Mouse (Mus musculus) midbrain, embryonic 10.5 days (tissue): Measurements from ENCODE around the gene Gbf1. TPM values are rescaled to one million over a fixed set of nuclear protein-coding genes. Genes with fewer than 3 reads are reported as not detected.

Experiments
- DNase-seq: peaks from one replicate; pipeline ENCODE4 v3.0.0-alpha.2; 2017; ENCODE audit warnings: low spot score
- H3K27ac ChIP-seq: fragments of 300-500 bp; sonication (generic); replicated peaks from 2 replicates; pipeline ENCODE4 v1.5.1; 2016; ENCODE audit warnings: mild to moderate bottlenecking
- H3K27me3 ChIP-seq: fragments of 300-500 bp; sonication (generic); 2 replicates; pipeline ENCODE4 v1.6.1; 2016; ENCODE audit warnings: low read depth, mild to moderate bottlenecking; ENCODE audit not compliant: poor library complexity, severe bottlenecking
- H3K36me3 ChIP-seq: fragments of 300-500 bp; sonication (generic); 2 replicates; pipeline ENCODE4 v1.6.1; 2016; ENCODE audit warnings: mild to moderate bottlenecking, moderate library complexity
- H3K4me1 ChIP-seq: fragments of 300-500 bp; sonication (generic); 2 replicates; pipeline ENCODE4 v1.6.1; 2016
- H3K4me3 ChIP-seq: fragments of 300-500 bp; sonication (generic); 2 replicates; pipeline ENCODE4 v1.5.1; 2016; ENCODE audit warnings: mild to moderate bottlenecking, moderate library complexity
- H3K9me3 ChIP-seq: fragments of 300-500 bp; sonication (generic); replicated peaks from 2 replicates; pipeline ENCODE4 v1.6.1; 2016; ENCODE audit warnings: mild to moderate bottlenecking
- WGBS: fragments of 180-500 bp; shearing (Covaris S2); methylation state at CpG from one replicate; pipeline ENCODE4 v1.1.7; 2016; 5-methylcytosine and 5-hydroxymethylcytosine counted together
- polyA plus RNA-seq: library from polyadenylated mRNA; unstranded; fragments of >200 nt; fragmentation: Nextera tagmentation; extraction: Ambion mirVana; gene quantifications from 2 replicates; pipeline ENCODE4 v1.2.1, GENCODE M21; 2016

The Gbf1 gene
- polyA plus RNA-seq, 1 experiment from 2014 or later: 43.8 TPM

DNA sequence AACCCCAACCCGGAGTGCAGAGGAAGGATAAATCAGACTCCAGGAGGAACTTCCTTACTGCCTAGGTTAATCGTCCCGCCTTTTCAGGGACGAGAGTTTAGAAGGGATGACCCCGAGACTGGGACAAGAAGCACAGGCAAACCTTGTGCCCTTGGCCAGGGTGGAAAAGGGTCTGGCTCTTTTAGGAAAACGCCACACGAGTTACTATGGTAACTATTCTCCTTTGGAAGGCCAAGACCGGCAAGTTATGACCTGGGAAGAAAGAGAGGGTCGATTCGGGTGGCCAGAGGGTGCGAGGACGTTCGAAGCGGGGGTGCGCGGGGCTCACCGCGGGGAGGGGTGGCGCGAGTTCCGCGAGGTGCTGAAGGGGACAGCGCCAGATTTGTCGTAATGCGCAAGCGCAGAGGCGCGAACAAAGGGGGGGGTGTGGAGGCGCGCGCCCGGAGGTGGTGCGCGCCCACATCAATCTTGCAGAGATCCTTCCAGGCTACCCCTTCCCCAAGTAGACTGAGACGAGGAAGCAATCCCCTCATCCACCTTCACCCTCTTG, 174.5 kb downstream of the Gbf1 start, which contains the start of gene Psd:
Gene Psd, minus strand, starts transcription at position 401 of the 550 bp plus-strand sequence.
- WGBS: under 1% methylated on average over 35 of the region's 35 CpGs

DNA sequence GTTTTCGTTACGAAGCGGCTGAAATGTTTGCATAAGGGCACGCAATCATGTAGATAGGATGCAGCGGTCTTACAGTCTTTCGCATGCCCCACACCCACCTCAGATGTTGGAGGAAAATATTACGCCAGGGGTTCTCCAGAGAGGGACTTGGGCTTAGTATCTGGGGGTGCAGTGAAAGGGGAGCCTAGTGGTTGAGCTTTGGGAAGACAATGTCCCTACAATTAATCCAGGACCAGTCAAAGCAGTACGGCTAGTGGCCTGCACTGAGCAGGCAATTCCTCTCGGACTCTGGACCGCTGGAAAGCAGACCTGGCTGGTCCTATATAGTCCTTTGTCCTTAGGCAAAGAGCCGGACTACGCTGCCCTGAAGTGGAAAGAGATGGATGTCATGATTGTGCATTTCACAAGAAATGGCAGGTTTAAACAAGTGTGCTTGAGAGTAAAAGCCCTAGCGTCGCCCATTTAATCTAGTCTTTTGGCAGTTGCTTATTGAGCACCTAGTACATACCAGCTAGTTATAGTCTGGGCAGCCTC, 175.3 kb downstream of the Gbf1 start:
- DNase-seq: no peak
- peaks cover 71% of the 10 kb centered on the region for H3K27me3 ChIP-seq
- 33% methylated on average over 14 of the region's 14 CpGs for WGBS
- H3K9me3 ChIP-seq: no peaks in the 10 kb centered on the region
- H3K36me3 ChIP-seq: peaks cover 26% of the 10 kb centered on the region
- peaks cover 72% of the 10 kb centered on the region for H3K4me1 ChIP-seq
- peak overlapping the region; percentile 89 for H3K4me3 ChIP-seq
- H3K27ac ChIP-seq: peak overlapping the region; percentile 88

More for the DNA sequence above, 174.5 kb downstream of the Gbf1 start, which contains the start of gene Psd:
- Histone ChIP-seq H3K9me3 (no peaks in the 10 kb centered on the region), H3K4me1 (peaks cover 72% of the 10 kb centered on the region), H3K4me3 (peak within 1 kb of the TSS; percentile 89), H3K27me3 (peaks cover 79% of the 10 kb centered on the region), H3K36me3 (peaks cover 18% of the 10 kb centered on the region), H3K27ac (peak within 1 kb of the TSS; percentile 88)
- DNase-seq: peak; percentile 78

DNA sequence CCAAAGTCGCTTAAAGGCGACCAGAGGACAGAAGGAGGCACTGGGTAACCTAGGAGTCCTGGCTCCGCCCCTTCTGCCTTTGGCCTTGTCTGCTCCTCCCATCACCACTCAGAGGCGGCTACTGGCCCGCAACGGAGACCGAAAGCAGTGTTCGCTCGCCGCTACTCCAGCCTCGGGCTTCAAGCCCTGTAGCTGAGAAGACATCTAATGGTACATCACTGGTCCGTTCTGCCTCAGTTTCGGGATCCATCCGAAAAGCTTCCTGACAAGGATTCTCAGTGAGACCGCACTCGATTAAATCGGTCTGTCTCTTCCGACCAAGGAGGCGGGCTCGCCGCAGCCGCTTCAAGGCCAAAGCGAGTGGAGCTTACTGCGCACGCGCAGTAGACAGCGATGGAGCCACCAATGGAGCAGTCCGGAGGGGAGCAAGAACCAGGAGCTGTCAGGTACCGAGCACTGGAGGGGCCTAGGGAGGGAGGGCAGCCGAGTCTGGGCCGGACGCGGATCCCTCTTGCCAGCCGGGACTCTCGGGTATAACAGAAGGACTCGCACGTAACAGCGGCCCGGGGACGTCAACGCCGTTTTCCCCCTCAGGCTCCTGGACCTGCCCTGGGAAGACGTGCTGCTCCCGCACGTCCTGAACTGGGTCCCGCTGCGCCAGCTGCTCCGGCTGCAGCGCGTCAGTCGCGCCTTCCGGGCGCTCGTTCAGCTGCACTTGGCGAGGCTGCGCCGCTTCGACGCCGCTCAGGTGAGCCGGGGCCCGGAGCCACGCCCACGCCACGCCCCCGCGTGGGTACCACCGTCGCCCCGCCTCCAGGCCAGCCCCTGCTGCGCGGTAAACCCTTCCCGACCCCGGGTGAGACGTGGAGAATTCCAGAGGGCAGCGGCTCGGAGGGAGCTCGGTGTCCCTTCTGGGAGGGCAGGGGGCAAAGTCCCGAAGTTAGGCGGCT, 176.0 kb downstream of the Gbf1 start, which contains the start of gene Fbxl15:
Gene Fbxl15, plus strand, starts transcription at position 104 of the 950 bp plus-strand sequence.
- Histone ChIP-seq H3K27me3 (peaks cover 63% of the 10 kb centered on the region), H3K27ac (peak within 1 kb of the TSS; percentile 88), H3K36me3 (peaks cover 28% of the 10 kb centered on the region), H3K4me1 (peaks cover 72% of the 10 kb centered on the region), H3K9me3 (no peaks in the 10 kb centered on the region), H3K4me3 (peak within 1 kb of the TSS; percentile 89)
- DNase-seq: peak; percentile 97
- WGBS: under 1% methylated on average over 81 of the region's 81 CpGs

DNA sequence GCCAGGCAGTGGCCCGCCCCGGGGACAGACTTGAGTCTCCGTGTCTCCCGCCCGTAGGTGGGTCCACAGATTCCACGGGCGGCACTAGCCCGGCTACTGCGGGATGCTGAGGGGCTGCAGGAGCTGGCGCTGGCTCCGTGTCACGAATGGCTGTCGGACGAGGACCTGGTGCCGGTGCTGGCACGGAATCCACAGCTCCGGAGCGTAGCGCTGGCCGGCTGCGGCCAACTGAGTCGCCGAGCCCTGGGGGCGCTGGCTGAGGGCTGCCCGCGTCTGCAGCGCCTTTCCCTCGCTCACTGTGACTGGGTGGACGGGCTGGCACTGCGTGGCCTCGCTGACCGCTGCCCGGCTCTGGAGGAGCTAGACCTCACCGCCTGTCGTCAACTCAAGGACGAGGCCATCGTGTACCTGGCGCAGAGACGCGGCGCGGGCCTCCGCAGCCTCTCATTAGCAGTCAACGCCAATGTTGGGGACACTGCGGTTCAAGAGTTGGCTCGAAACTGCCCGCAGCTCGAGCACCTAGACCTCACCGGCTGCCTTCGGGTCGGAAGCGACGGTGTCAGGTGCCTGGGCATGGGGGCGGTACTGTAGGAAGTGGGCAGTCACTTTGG, 176.8 kb downstream of the Gbf1 start:
- Histone ChIP-seq H3K4me3 (peak overlapping the region; percentile 89), H3K27ac (peak overlapping the region; percentile 88), H3K36me3 (peaks cover 28% of the 10 kb centered on the region), H3K27me3 (peaks cover 56% of the 10 kb centered on the region), H3K9me3 (no peaks in the 10 kb centered on the region), H3K4me1 (peaks cover 79% of the 10 kb centered on the region)
- WGBS: 2% methylated on average over 54 of the region's 54 CpGs
- DNase-seq: peak; percentile 52

DNA sequence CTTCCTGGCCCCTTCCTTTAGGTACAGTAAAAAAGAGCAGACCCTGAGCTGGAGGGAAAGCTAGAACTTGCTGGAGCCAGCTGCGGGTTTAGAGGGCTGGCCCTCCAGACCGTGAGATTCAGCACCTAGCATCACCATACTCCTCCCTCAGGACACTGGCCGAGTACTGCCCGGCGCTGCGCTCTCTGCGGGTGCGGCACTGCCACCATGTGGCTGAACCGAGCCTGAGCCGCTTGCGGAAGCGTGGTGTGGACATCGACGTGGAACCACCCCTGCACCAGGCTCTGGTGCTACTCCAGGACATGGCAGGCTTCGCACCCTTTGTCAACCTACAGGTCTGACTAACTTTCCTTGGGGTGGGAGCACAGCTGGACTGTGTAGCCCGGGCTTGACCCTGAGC, 177.6 kb downstream of the Gbf1 start:
- Histone ChIP-seq H3K27ac (no peak overlapping the region), H3K27me3 (peaks cover 47% of the 10 kb centered on the region), H3K4me1 (peaks cover 83% of the 10 kb centered on the region), H3K36me3 (peaks cover 28% of the 10 kb centered on the region), H3K9me3 (no peaks in the 10 kb centered on the region), H3K4me3 (peak overlapping the region; percentile 89; the same call in 1 of the 2 replicates)
- DNase-seq: peak; percentile 85
- 7% methylated on average over 16 of the region's 16 CpGs for WGBS

DNA sequence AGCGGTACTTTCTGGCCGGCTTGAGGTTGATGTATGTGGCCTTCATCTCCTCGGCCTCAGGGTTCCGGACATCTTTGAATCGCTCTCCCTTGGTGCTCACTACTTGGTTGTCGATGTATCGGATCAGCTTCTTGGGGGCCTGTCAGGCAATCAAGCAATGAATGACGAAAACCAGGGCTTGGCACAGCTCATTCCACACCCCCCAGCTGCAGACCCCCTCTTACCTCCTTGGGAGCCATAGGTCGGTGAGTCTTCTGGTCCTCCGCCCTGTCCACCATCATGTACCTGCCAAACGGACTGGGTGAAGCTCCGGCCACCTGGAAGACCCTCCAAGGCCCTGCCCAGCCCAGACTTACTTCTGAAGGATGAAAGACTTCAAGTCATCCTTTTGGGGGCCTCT, 178.4 kb downstream of the Gbf1 start:
- Histone ChIP-seq H3K36me3 (peaks cover 34% of the 10 kb centered on the region), H3K4me3 (no peak overlapping the region), H3K27ac (no peak overlapping the region), H3K4me1 (peaks cover 79% of the 10 kb centered on the region), H3K9me3 (no peaks in the 10 kb centered on the region), H3K27me3 (peaks cover 40% of the 10 kb centered on the region)
- no peak for DNase-seq
- WGBS: 94% methylated on average over 12 of the region's 12 CpGs

DNA sequence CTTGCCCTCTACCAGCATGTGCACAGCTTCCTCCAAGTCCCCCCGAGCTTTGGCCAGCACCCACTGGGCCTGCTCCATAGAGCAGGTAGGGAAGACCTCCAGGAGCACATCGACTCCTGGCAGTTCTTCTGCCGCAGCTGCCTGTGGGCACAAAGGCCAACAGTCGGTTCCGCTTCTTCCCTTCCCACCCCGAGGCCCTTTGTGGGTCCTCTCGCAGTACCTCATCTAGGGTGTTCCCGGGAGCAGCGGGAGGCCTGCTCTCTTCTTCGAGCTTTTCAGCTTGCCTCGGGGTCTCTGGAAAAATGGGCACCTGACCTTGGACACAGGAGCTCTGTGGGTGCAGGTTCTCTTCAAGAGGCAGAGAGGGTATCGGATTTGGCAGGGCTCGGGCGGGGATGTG, 179.0 kb downstream of the Gbf1 start:
- Histone ChIP-seq H3K9me3 (no peaks in the 10 kb centered on the region), H3K27me3 (peaks cover 34% of the 10 kb centered on the region), H3K4me3 (peak overlapping the region; percentile 5; the same call in 1 of the 2 replicates), H3K27ac (no peak overlapping the region), H3K36me3 (peaks cover 38% of the 10 kb centered on the region), H3K4me1 (peaks cover 73% of the 10 kb centered on the region)
- WGBS: 91% methylated on average over 14 of the region's 14 CpGs
- no peak for DNase-seq

DNA sequence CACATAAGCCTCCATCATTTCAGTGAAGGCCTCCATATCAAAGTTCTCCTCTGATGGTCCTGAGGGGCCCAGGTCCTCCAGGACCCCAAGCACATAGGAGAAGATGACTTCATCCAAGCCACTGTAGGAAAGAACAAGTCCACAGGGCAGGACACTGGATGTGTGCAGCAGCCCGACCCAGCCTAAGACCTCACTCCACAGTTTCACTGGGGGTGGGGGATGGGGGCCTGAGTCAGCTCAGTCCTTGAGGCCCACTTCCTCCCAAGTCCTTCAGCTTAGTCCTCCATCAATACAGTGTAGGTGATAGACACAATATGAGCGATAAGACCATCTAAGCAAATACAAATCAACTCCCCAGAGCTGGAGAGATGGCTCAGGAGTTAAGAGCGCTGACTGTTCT, 179.6 kb downstream of the Gbf1 start:
- WGBS: 86% methylated on average over 3 of the region's 3 CpGs
- no peak overlapping the region for H3K27ac ChIP-seq
- no peak overlapping the region for H3K4me3 ChIP-seq
- H3K9me3 ChIP-seq: no peaks in the 10 kb centered on the region
- peaks cover 39% of the 10 kb centered on the region for H3K36me3 ChIP-seq
- H3K27me3 ChIP-seq: peaks cover 28% of the 10 kb centered on the region
- no peak for DNase-seq
- peaks cover 68% of the 10 kb centered on the region for H3K4me1 ChIP-seq

DNA sequence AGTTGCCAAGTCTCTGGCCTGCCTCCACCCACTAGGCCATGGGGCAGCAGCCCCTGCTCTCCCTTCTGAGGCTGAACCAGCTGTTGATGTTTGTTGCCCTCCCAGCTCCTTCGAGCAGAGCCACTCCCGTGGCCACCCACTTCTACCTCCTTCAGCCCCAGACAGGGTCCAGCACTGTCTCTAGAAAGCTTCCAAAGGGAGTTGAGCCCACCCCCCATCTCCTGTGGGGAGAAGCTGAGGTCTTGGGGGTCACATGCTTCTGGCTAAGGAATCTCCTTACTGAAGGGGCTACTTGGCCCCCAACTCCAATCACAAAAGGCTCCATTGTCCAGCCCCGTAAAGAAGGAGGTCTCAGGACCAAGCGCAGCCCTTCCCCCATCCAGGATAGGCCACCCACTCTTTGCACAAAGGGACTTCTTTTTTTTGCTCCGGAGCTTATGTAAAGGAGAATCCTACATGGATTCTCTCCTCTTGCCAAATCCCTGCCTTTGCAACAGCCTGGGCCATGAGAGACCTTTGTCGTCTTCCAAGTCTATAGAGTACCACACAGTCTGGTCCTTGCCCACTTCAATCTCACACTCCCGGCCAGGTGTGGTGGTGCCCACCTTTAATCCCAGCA, 180.5 kb downstream of the Gbf1 start:
- Histone ChIP-seq H3K27ac (peak overlapping the region; percentile 78), H3K4me1 (peaks cover 68% of the 10 kb centered on the region), H3K36me3 (peaks cover 39% of the 10 kb centered on the region), H3K9me3 (no peaks in the 10 kb centered on the region), H3K4me3 (peak overlapping the region; percentile 23; the same call in 1 of the 2 replicates), H3K27me3 (peaks cover 20% of the 10 kb centered on the region)
- 48% methylated on average over 7 of the region's 7 CpGs for WGBS
- DNase-seq: peak; percentile 49

DNA sequence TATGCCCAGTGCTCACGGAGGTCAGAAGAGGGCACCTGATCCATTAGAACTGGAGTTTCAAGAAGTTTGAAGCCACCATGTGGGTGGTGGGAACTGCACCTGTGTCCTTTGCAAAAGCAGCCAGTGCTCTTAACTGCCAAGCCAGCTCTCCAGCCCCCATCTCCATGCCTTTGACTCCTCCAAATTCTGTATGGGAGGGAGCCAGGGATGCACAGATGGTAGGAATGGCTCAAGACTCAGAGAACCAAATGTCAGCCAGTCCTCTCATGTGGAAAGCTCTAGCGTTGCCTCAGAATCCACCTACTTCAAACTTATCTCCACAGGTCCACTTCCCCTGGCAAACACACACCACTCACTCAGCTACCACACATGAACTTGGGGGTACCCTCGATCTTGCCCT, 181.6 kb downstream of the Gbf1 start:
- Histone ChIP-seq H3K27me3 (peaks cover 20% of the 10 kb centered on the region), H3K9me3 (no peaks in the 10 kb centered on the region), H3K4me1 (peaks cover 67% of the 10 kb centered on the region), H3K4me3 (no peak overlapping the region), H3K36me3 (peaks cover 39% of the 10 kb centered on the region), H3K27ac (no peak overlapping the region)
- no peak for DNase-seq
- WGBS: 89% methylated on average over 3 of the region's 3 CpGs
